Mouse (Mus musculus) cerebellum, adult 18-20 months (tissue): ENCODE data around the gene Hgfac.

Source experiments
- DNase-seq, 2 experiments: peaks; one replicate each; pipeline ENCODE4 v3.0.0; 2021

The Hgfac gene

GRCm38 (mm10) chr5:35041268-35041829 lies at the start of gene Hgfac:
Gene Hgfac, plus strand, starts transcription at chr5:35041509.
- no peak for DNase-seq

DNA sequence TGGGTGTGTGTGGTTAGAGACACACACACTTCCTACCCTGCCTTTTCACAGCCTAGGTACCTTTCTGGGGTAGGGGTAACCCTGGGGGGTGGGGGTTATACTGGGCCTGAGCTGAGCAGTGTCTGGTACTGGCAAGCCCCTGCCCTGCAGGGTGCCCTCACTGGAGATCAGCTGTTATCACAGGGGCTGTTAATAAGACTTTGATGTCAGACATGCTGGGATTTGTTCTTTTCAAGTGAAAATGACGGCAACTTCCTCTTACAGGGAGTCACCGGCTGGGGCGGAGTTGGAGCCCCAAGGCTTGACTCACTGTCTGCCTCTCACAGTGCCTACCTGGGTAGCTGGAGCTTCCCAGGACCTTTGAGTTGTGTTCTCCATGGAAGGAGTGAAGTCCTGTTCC lies 42.6 kb upstream of the Hgfac start:
- no peak for DNase-seq

DNA sequence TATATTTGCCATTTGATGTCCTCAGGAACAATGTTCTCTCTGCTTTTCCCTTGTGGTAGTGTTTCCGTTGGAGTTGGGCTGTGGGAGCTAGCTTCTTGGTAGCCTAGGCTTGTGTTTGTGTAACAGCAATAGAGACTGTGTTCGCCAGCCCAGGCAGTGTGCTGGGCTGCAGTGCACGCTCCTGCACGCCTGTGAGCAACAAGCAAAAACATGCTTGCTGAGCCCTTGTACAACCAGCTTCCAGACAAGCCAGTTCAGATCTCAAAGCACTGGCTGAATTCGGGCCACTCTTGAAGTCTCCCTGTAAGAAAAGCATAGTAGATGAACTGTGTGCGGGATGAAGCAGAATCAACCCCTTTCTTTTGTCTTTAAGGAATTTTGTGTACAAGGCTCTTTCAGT lies 42.0 kb upstream of the Hgfac start:
- DNase-seq, result no peak

- no peak for DNase-seq
Measured at GRCm38 (mm10) chr5:35000323-35000722, 41.0 kb upstream of the Hgfac start.

GRCm38 (mm10) chr5:35001144-35001543 lies 40.2 kb upstream of the Hgfac start:
- DNase-seq, result no peak

GRCm38 (mm10) chr5:35003611-35004162 lies 37.6 kb upstream of the Hgfac start:
- DNase-seq, result no peak

DNA sequence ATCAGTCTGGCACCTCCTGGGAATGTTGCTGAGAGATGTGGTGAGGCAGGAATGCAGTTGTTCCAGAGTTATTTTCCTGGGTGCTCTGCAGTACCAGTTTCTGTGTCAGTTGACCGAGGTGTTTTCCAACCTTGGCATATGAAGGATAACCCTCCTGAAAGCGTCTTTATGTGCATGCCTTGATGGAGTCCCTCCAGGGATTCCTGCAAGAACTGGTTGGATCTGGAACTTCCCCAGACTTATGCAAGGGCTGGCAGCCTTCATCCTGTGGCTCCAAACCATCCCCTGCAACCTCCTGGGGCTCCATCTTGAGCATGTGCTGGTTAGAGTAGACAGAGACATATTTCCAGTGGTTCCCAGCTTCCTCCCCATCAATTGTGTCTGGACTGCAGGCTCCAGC lies 36.5 kb upstream of the Hgfac start:
- DNase-seq, result no peak

DNA sequence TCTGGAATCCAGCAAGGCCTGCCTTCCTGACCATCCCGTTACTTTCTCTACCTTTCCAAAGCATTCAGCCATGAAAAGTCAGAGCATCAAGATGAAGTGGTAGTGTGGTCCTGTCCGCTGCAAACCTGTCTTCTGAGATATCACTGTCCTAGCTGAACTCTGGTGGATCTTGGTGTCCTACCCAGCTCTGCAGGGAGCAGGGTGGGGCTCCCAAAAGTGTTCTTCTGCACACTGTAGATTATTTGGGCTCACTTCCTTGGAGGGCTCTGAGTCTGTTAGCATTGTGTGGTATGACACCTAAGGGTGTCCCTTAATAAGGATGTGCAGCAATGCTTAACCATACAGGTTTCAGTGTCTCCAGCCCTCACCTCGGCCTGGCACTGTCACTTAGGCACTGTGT lies 35.6 kb upstream of the Hgfac start:
- no peak for DNase-seq

- no peak for DNase-seq
Measured at GRCm38 (mm10) chr5:35006599-35006998, 34.7 kb upstream of the Hgfac start.

DNA sequence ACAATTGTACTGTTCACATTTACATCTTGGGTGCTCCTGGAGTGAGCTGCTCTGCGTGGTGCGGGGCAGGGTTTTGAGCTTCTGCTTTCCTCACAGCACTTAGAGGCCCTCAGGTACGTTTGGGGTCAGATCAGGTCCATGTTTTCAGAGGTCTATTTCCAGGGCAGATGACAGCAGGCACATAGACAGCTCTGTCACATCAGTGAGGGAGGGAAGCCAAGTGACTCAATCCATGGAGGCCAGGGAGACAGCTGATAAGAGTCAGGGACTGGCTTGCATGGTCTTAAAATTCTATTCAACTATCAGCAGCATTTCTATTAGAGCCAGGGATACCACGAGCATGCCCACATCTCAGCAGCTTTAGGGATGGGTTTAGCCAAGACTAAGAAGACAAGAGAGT lies 32.1 kb upstream of the Hgfac start:
- no peak for DNase-seq

DNA sequence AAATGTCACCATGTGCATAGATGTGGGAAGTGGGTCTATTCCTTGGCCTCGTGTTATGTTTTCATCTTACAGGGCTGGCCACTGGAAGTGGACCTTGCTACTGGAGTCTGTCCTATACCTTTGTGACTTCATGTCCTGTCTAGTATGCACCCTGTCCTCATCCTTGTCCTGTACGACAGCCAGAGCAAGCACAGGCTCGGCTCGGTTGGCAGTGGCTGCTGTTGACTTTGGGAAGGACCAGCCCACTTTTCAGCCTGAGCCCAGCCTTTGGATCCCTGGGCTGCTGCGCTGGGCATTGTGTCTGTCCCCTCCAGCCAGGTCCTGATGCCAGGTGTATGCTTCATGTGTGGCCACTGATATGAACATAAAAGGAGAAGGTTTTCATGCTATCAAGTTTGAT lies 30.7 kb upstream of the Hgfac start:
- DNase-seq, result no peak

GRCm38 (mm10) chr5:35011156-35011923 lies 30.0 kb upstream of the Hgfac start:
- no peak for DNase-seq

GRCm38 (mm10) chr5:35014036-35014435 lies 27.3 kb upstream of the Hgfac start:
- no peak for DNase-seq

DNA sequence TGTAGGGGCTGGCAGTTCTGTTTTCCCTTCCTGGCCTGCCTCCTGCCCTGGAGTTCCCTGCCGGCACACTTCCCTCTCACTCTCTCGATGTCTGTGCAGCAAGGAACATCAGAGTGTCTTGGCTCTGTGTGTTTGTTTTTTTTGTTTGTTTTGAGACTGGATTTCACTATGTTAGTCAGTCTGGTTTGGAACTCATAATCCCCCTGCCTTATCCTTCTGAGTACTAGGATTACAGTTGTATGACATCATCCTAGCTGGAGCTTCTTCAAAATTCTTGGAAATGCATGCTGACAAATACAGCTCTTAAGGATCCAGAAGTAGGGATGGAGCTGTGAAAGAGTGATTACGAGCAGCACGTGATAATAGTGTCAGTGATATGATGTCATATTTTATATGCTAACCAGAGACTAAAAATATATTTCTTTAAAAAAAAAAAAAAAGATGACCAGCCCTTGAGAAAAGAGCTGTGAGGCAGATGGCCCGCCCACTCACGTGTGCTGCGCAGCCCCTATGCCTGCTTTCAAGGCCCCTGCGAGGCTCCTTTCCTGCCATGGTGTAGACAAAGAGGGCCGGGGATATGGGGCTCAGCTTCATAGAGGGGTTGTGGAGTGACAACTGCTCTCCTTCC lies 21.5 kb upstream of the Hgfac start:
- no peak for DNase-seq

GRCm38 (mm10) chr5:35020410-35021241 lies 20.7 kb upstream of the Hgfac start:
- no peak for DNase-seq

GRCm38 (mm10) chr5:35024975-35025374 lies 16.3 kb upstream of the Hgfac start:
- DNase-seq, result peak; percentile 45 to 48

DNA sequence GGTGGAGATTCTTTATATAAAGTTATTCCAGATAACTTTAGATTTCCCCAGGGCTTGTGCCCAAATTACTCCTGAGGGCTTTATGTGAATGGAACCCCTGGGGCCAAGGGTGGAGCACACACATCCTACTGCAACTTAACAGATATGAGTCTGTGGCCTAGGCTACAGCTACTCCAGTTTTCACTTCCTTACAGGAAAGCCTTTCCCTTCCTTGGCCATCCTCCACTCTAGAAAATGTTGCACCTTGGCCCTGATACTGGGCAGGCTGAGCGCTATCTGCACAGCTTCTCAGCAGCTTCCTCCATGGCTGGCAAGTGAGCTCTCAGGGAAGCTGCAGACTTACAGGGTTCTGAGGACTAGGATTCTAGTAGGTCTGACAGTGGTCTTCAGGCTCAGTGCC lies 12.0 kb upstream of the Hgfac start:
- DNase-seq, result no peak

DNA sequence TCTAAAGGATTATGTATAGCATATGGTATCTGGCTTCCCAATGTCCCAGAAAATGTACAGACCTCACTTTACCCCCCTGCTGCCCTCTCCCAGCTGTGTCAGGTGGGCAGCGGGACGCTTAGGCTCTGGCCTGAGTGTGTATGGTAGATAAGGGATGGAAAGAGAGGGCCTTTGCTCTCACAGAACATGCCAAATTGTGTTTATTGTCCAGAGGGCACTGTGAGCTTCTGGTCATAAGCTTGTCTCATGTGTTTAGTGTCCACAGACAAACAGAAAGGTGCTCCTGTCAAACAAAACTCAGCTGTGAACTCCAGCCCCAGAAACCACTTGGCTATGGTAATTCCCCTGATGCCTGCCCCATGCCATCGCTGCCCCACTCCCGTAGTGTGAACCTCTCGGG lies 11.6 kb upstream of the Hgfac start:
- no peak for DNase-seq

- DNase-seq, result no peak
Measured at GRCm38 (mm10) chr5:35033068-35033467, 8.2 kb upstream of the Hgfac start.

DNA sequence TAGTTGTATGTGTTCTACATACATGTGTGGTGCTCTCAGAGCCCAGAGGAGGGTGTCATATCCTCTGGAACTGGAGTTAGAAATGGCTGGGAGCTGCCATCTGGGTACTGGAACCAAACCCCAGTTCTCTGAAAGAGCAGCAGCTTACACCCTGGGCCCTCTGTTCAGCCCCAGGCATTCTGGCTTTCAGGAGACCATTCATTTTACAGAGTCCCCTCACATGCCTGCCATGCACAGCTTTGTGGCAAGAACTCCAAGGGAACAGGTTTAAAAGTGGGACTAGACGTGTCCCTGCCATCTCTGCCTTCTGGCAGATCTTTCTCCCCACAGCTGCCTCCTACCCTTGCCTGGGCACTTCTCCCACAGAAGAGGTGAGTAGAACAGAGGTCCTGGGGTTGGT lies 7.7 kb upstream of the Hgfac start:
- no peak for DNase-seq

GRCm38 (mm10) chr5:35035141-35035540 lies 6.2 kb upstream of the Hgfac start:
- DNase-seq, result no peak

DNA sequence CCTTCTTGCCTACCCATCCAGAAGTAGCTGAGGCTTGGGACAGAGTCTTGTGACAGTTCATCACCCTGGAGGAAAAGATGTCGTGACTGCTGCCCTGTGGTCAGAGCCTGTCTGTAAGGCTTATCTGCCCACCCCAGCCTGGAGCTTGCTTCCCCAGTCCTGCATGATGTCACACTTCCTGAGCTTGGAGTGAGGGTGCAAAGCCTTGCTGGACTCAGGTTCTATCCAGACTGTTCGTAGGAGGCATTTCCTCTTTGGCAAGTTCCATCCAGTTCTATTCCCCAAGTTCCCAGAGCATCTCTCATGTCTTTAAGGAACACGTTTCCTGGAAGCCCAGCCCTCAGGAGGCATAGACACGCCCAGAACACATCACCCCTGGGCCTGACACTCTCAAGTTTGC lies 5.5 kb upstream of the Hgfac start:
- no peak for DNase-seq

DNA sequence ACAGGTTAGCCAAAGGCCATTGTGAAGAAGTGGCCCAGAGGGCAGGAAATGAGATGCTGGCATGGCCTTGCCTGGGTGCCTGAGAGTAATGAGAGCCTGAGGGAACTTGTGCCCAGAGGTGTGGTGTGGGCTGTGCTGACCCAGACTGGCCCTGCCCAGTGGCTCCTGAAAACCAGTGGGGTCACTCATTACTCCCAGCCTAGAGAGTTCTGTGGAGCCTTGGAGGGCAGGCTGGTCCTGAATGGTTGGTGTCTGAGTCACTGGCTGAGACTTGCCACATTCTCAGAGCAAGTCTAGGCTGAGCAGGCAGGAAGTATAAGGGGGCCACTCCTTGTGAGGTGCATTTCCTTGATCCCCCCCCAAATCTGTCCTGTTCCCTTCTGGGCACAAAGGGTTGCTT lies 3.9 kb upstream of the Hgfac start:
- no peak for DNase-seq
